Mouse (Mus musculus) liver, embryonic 16.5 days (tissue): Measurements from ENCODE around the gene Dglucy. TPM values are rescaled to one million over a fixed set of nuclear protein-coding genes. Genes with fewer than 3 reads are reported as not detected.

Experiments
- polyA plus RNA-seq: library from polyadenylated mRNA; unstranded; fragments of >200 nt; fragmentation: Nextera tagmentation; extraction: Ambion mirVana; gene quantifications from 2 replicates; pipeline ENCODE4 v1.2.1, GENCODE M21; 2015

Dglucy gene
- polyA plus RNA-seq, 1 experiment from 2014 or later, result 1.1 TPM

Other genes starting within 250 kb of the Dglucy start
- gene Rps6ka5, start 52.1 kb upstream of the Dglucy start, polyA plus RNA-seq, result 1.6 and 2.1 TPM in 2 replicates
- 0.04 and 0.08 TPM in 2 replicates for gene Gpr68, start 129.1 kb downstream of the Dglucy start, polyA plus RNA-seq
- gene Ccdc88c, start 250.0 kb downstream of the Dglucy start, polyA plus RNA-seq, result 5.9 and 6.1 TPM in 2 replicates